Mouse (Mus musculus) embryonic fibroblast, embryonic 13.5 days (primary cell): ENCODE measurements around the gene Lypd5.

ENCODE experiments used
- CTCF ChIP-seq: IDR thresholded peaks from 2 replicates; pipeline ENCODE4 v1.5.1; 2011; ENCODE audit warnings: mild to moderate bottlenecking, control low read depth, low read length, moderate library complexity, borderline replicate concordance; ENCODE audit not compliant: insufficient read depth
- POLR2A ChIP-seq: IDR thresholded peaks from 2 replicates; pipeline ENCODE4 v1.6.1; 2011; ENCODE audit warnings: low read depth, mild to moderate bottlenecking, control low read depth, low read length, moderate library complexity

GRCm38 (mm10) chr7:24372300-24372699 lies 23.3 kb downstream of the Lypd5 start:
- no peak for TF ChIP-seq CTCF
- no peak for TF ChIP-seq POLR2A
